ENCODE assay signal across 41 mouse cellular contexts in genomic region chr4:139842919-139843318, GRCm38 (mm10). TPM values are rescaled to one million over a fixed set of nuclear protein-coding genes. Genes with fewer than 3 reads are reported as not detected.
"Had no signal": no experiment of that assay in that cellular context is flagged by ENCODE, and none has a peak within 500 bp of the region (broad histone marks: within the 10 kb centered on the region; RNA-seq: fewer than 3 reads in every experiment).

No protein-coding gene starts in this region.

- DNase-seq: left cerebral cortex, postnatal 4 days; liver; liver, embryonic 13.5 days; liver, postnatal 0 days; lung, adult 18-20 months; lung, adult 2 months; lung, embryonic 14.5 days; lung, postnatal 10 days; lung, postnatal 14 days; lung, postnatal 36 days; lung, postnatal 4 days; midbrain, embryonic 14.5 days had no signal

- H3K27ac ChIP-seq: limb, embryonic 10.5 days; limb, embryonic 12.5 days; limb, embryonic 13.5 days; limb, embryonic 15.5 days; liver, embryonic 12.5 days; liver, embryonic 13.5 days; liver, embryonic 14.5 days; liver, embryonic 15.5 days; lung, embryonic 15.5 days; macrophage; midbrain, embryonic 10.5 days; midbrain, embryonic 12.5 days; midbrain, embryonic 13.5 days; neural tube, embryonic 12.5 days; neural tube, embryonic 13.5 days had no signal

- H3K4me3 ChIP-seq: limb, embryonic 10.5 days; limb, embryonic 12.5 days; limb, embryonic 13.5 days; limb, embryonic 15.5 days; liver, embryonic 12.5 days; liver, embryonic 13.5 days; liver, embryonic 15.5 days; lung, embryonic 15.5 days; megakaryocyte, embryonic 14.5 days; midbrain, embryonic 10.5 days; midbrain, embryonic 12.5 days; midbrain, embryonic 13.5 days; myocyte; neural tube, embryonic 12.5 days; neural tube, embryonic 13.5 days had no signal

- ATAC-seq: liver, embryonic 12.5 days; liver, postnatal 0 days; lung, postnatal 0 days; midbrain, embryonic 13.5 days; midbrain, embryonic 16.5 days had no signal

- H3K4me2 ChIP-seq: limb, embryonic 12.5 days; limb, embryonic 13.5 days; limb, embryonic 15.5 days; liver, embryonic 11.5 days; liver, embryonic 12.5 days; liver, embryonic 13.5 days; liver, embryonic 15.5 days; lung, embryonic 14.5 days; lung, embryonic 15.5 days; midbrain, embryonic 12.5 days; midbrain, embryonic 13.5 days; neural tube, embryonic 12.5 days; neural tube, embryonic 13.5 days had no signal

- H3K9me3 ChIP-seq: limb, embryonic 13.5 days; limb, embryonic 15.5 days; liver, embryonic 12.5 days; liver, embryonic 13.5 days; liver, embryonic 15.5 days; lung, embryonic 15.5 days; midbrain, embryonic 12.5 days; midbrain, embryonic 13.5 days; neural tube, embryonic 12.5 days; neural tube, embryonic 13.5 days had no signal

- H3K36me3 ChIP-seq: limb, embryonic 10.5 days; limb, embryonic 12.5 days; limb, embryonic 13.5 days; limb, embryonic 15.5 days; liver, embryonic 12.5 days; liver, embryonic 13.5 days; liver, embryonic 15.5 days; lung, embryonic 15.5 days; midbrain, embryonic 10.5 days; midbrain, embryonic 12.5 days; midbrain, embryonic 13.5 days; neural tube, embryonic 12.5 days; neural tube, embryonic 13.5 days had no signal

- H3K9ac ChIP-seq: limb, embryonic 12.5 days; limb, embryonic 13.5 days; limb, embryonic 15.5 days; liver, embryonic 12.5 days; liver, embryonic 13.5 days; liver, embryonic 14.5 days; liver, embryonic 15.5 days; liver, postnatal 0 days; lung, embryonic 14.5 days; lung, embryonic 15.5 days; midbrain, embryonic 12.5 days; midbrain, embryonic 13.5 days; neural tube, embryonic 12.5 days; neural tube, embryonic 13.5 days had no signal

- H3K4me1 ChIP-seq: liver, embryonic 12.5 days; liver, embryonic 13.5 days; liver, embryonic 15.5 days; megakaryocyte, embryonic 14.5 days had no signal

RNA-seq across cellular contexts. Expression of gene Pax7, which starts 9.6 kb away (rescaled TPM):
- total RNA-seq: left cerebral cortex, postnatal 10 days; left cerebral cortex, postnatal 14 days; left cerebral cortex, postnatal 25 days; left cerebral cortex, postnatal 36 days; liver, adult 2 months; megakaryocyte progenitor cell, adult 5-6 weeks; megakaryocyte, adult 5-6 weeks; megakaryocyte-erythroid progenitor cell, adult 5-6 weeks; monocyte, adult 5-6 weeks had no signal
- polyA plus RNA-seq: liver, adult 2 months; liver, embryonic 12.5 days; liver, embryonic 13.5 days; liver, embryonic 14.5 days; liver, embryonic 16.5 days; liver, postnatal 0 days; lung, embryonic 14.5 days; lung, postnatal 0 days; macrophage had no signal
